In genomic region chr7:114414421-114415335, GRCm38 (mm10) we compare ENCODE assay signal across 8 mouse cellular contexts. TPM values are rescaled to one million over a fixed set of nuclear protein-coding genes. Genes with fewer than 3 reads are reported as not detected.
DNase-seq lines count a peak whose midpoint lies in the region; ATAC-seq lines count a peak whose summit lies in the region.

Gene Pde3b (plus strand): TSS chr7:114415281.

- intact Hi-C loops in gastrocnemius, postnatal 14 days (cut with DNase I; ENCODE audit: low total_unique reads), result no loop called here
- intact Hi-C loops in left cerebral cortex, postnatal 10 days (cut with DNase I), result loop anchor here (5.0 to 10.0 kb wide), 3 partner anchors 78 to 137 kb away; partner anchors contain the start of gene Psma1

- peak; percentile 40 for ATAC-seq in activated CD4-positive, CD25-positive, alpha-beta regulatory T cell, adult 4 months
- peak; percentile 74 for ATAC-seq in megakaryocyte, adult 5-6 weeks (ENCODE audit: poor library complexity, severe bottlenecking)

- DNase-seq in cerebellum, postnatal 14 days, result peak; percentile 82 to 84
- peak; percentile 67 for DNase-seq in gastrocnemius, postnatal 14 days
- DNase-seq in induced T-regulatory cell, adult 2 months (ENCODE audit: low read depth), result peak; percentile 53
- peak; percentile 34 to 89 for DNase-seq in left cerebral cortex, postnatal 10 days (ENCODE audit: extremely low spot score in 1 of 2, low spot score in 2 of 2)
- DNase-seq in right cerebral cortex, postnatal 25 days, result peak; percentile 60
- no peak for DNase-seq in yolk sac, embryonic 10.5 days (ENCODE audit: low spot score)

RNA-seq across cellular contexts. Expression of gene Pde3b, which starts in this region (rescaled TPM):
- polyA plus RNA-seq in activated CD4-positive, CD25-positive, alpha-beta regulatory T cell, adult 4 months (2017; shearing (Covaris generic)), result 1 to 10 TPM; 1.6 to 2.1 TPM
- total RNA-seq in gastrocnemius, postnatal 14 days (2021), result 1 to 10 TPM; 3.6 to 4.9 TPM
- 10 to 100 TPM; 11.1 to 11.6 TPM for total RNA-seq in left cerebral cortex, postnatal 10 days (2021)
- total RNA-seq in megakaryocyte, adult 5-6 weeks (2015), result 10.4 and 11.9 TPM in 2 replicates
- 14.1 and 25.3 TPM in 2 replicates for total RNA-seq in megakaryocyte, adult 5-6 weeks (2017)
